ENCODE assay signal across 8 mouse cellular contexts in genomic region chr2:153445137-153446016, GRCm38 (mm10). TPM values are rescaled to one million over a fixed set of nuclear protein-coding genes. Genes with fewer than 3 reads are reported as not detected.
DNase-seq lines count a peak whose midpoint lies in the region; ATAC-seq lines count a peak whose summit lies in the region.

No protein-coding gene starts in this region.

- ATAC-seq in heart, embryonic 14.5 days (ENCODE audit: insufficient number of reproducible peaks, insufficient read depth, low FRiP score, low read depth): peak; percentile 18
- peak; percentile 55 for ATAC-seq in limb, embryonic 13.5 days (ENCODE audit: low FRiP score, low read depth)
- ATAC-seq in monocyte, adult 5-6 weeks (replicated peaks; ENCODE audit: insufficient number of reproducible peaks, low FRiP score, low TSS enrichment, poor library complexity, severe bottlenecking): peak; percentile 24; the same call in 1 of the 2 replicates

- peak overlapping the region; percentile 3; the same call in 1 of the 2 replicates for H3K27ac ChIP-seq in brown adipose tissue, adult 24 weeks (replicated peaks; ENCODE audit: low read depth, low read length)
- peak overlapping the region; percentile 82 to 94 for H3K27ac ChIP-seq in heart, embryonic 14.5 days (replicated peaks in 1 of 2; ENCODE audit: control insufficient read depth in 1 of 2, insufficient read depth in 1 of 2, low read depth in 2 of 2, low read length in 2 of 2)
- peak overlapping the region; percentile 95 for H3K27ac ChIP-seq in limb, embryonic 13.5 days

- H3K36me3 ChIP-seq in heart, embryonic 14.5 days (ENCODE audit: control insufficient read depth, insufficient read depth, low read length): no peaks in the 10 kb centered on the region
- H3K36me3 ChIP-seq in limb, embryonic 13.5 days: no peaks in the 10 kb centered on the region

- DNase-seq in right cerebral cortex, postnatal 10 days (ENCODE audit: low spot score in 2 of 2): peak; percentile 44 to 67
- no peak for DNase-seq in right cerebral cortex, postnatal 14 days
- no peak for DNase-seq in urinary bladder, postnatal 10 days (ENCODE audit: low spot score)
- DNase-seq in gastrocnemius, adult 8-10 months (ENCODE audit: low spot score in 2 of 2): no peak

- peak overlapping the region; percentile 61 for H3K4me3 ChIP-seq in brown adipose tissue, adult 24 weeks (ENCODE audit: insufficient read depth, low read depth, low read length)
- H3K4me3 ChIP-seq in heart, embryonic 14.5 days (ENCODE audit: control insufficient read depth in 1 of 2, insufficient read depth in 1 of 2, low read depth in 1 of 2, low read length in 2 of 2): peak overlapping the region; percentile 58 to 95
- H3K4me3 ChIP-seq in limb, embryonic 13.5 days: peak overlapping the region; percentile 92

- peak overlapping the region; percentile 100 for H3K4me2 ChIP-seq in heart, embryonic 14.5 days (ENCODE audit: low read length)
- H3K4me2 ChIP-seq in limb, embryonic 13.5 days (replicated peaks): peak overlapping the region; percentile 95

- no peaks in the 10 kb centered on the region for H3K9me3 ChIP-seq in heart, embryonic 14.5 days (ENCODE audit: control insufficient read depth, low read length)
- no peaks in the 10 kb centered on the region for H3K9me3 ChIP-seq in limb, embryonic 13.5 days

- peaks cover 10% of the 10 kb centered on the region; the same call in 1 of the 2 replicates for H3K4me1 ChIP-seq in brown adipose tissue, adult 24 weeks (ENCODE audit: control insufficient read depth, insufficient read depth, insufficient read length, low read length)
- H3K4me1 ChIP-seq in heart, embryonic 14.5 days (ENCODE audit: control insufficient read depth in 2 of 2, insufficient read depth in 2 of 2, low read length in 2 of 2): peaks cover 23 to 46% of the 10 kb centered on the region in 2 experiments
- H3K4me1 ChIP-seq in limb, embryonic 13.5 days: peaks cover 44% of the 10 kb centered on the region

- peak overlapping the region; percentile 94 for H3K9ac ChIP-seq in heart, embryonic 14.5 days (ENCODE audit: low read length)
- H3K9ac ChIP-seq in limb, embryonic 13.5 days: peak overlapping the region; percentile 90

- under 1% methylated on average over 59 of the region's 59 CpGs for WGBS in heart, embryonic 14.5 days
- WGBS in limb, embryonic 13.5 days: under 1% methylated on average over 59 of the region's 59 CpGs

- H3K27me3 ChIP-seq in heart, embryonic 14.5 days (ENCODE audit: control insufficient read depth, insufficient read depth, low read length): no peaks in the 10 kb centered on the region
- no peaks in the 10 kb centered on the region for H3K27me3 ChIP-seq in limb, embryonic 13.5 days

RNA-seq across cellular contexts. Expression of gene 4930404H24Rik, which starts 47.2 kb away (rescaled TPM):
- polyA plus RNA-seq in brown adipose tissue, adult 24 weeks (2012; ENCODE audit: insufficient read depth, insufficient read length, missing spikeins): not detected in 2 replicates
- polyA plus RNA-seq in heart, embryonic 14.5 days (2014; fragmentation: Nextera tagmentation; extraction: Ambion mirVana): not detected in 2 replicates
- not detected in 2 replicates for polyA plus RNA-seq in limb, embryonic 13.5 days (2015; fragmentation: Nextera tagmentation; extraction: Ambion mirVana)
- total RNA-seq in monocyte, adult 5-6 weeks (2017): not detected in 3 replicates
- not detected for total RNA-seq in gastrocnemius, adult 8-10 months (2022)

Comparison
In these comparisons a context has a peak if more than half of its experiments do, and no peak if none do; other contexts are left out.
1. DNase-seq: peak in right cerebral cortex, postnatal 10 days (2 of 2); none in right cerebral cortex, postnatal 14 days (single experiment), urinary bladder, postnatal 10 days (single experiment) and gastrocnemius, adult 8-10 months (0 of 2).
2. H3K27ac ChIP-seq: peak in every context shown above with its lines; median percentile 95 in limb, embryonic 13.5 days; 88 in heart, embryonic 14.5 days; 3 in brown adipose tissue, adult 24 weeks.
3. Peak in every context shown above with its lines, with median percentiles within 50 percentile points of each other: H3K4me3 ChIP-seq and ATAC-seq.